15 mouse cellular contexts compared by ENCODE assay signal in genomic region chr17:68918228-68918627, GRCm38 (mm10).
"Had no signal": no experiment of that assay in that cellular context is flagged by ENCODE, and none has a peak within 500 bp of the region (broad histone marks: within the 10 kb centered on the region; RNA-seq: fewer than 3 reads in every experiment).

No protein-coding gene starts in this region.

- DNase-seq: kidney, adult 11 months; kidney, adult 9 months; kidney, postnatal 14 days; kidney, postnatal 4 days; liver; lung, adult 18-20 months; lung, postnatal 10 days; lung, postnatal 36 days; thymus, adult 2 months; thymus, postnatal 14 days; thymus, postnatal 4 days had no signal

- ATAC-seq: intestine, embryonic 15.5 days; liver, embryonic 12.5 days; midbrain, embryonic 13.5 days; midbrain, embryonic 16.5 days had no signal
